Mouse (Mus musculus): ENCODE measurements at regions not wholly inside any gene's neighbourhood (a gene's known extent, or its start where the extent isn't known, plus 50 kb on each side); places are given as distances from the start of the nearest gene placed in this dataset.
A peak's percentile ranks its signal among the peaks of the same experiment; 100 is the strongest.

GRCm38 (mm10) chr5:43444582-43445214 lies 70.6 kb upstream of the C1qtnf7 start:
- no peak for ATAC-seq (ENCODE audit: low read depth)
- peaks cover 10% of the 10 kb centered on the region; the same call in 1 of the 2 replicates for H3K9me3 ChIP-seq (ENCODE audit: control insufficient read depth, low read length)
- no peak overlapping the region for H3K9ac ChIP-seq (ENCODE audit: low read depth, low read length)
- no peak overlapping the region for H3K27ac ChIP-seq (replicated peaks; ENCODE audit: low read depth, low read length)
- H3K4me1 ChIP-seq (ENCODE audit: control insufficient read depth, insufficient read depth, low read length) = no peaks in the 10 kb centered on the region
- H3K36me3 ChIP-seq (ENCODE audit: control insufficient read depth, insufficient read depth, low read length) = no peaks in the 10 kb centered on the region
- H3K4me3 ChIP-seq (ENCODE audit: low read depth, low read length) = no peak overlapping the region
- no peak for DNase-seq (ENCODE audit: low spot score)
- WGBS = 69% methylated on average over 3 of the region's 3 CpGs
- no peak overlapping the region for H3K4me2 ChIP-seq (ENCODE audit: low read depth, low read length)
- H3K27me3 ChIP-seq (replicated peaks; ENCODE audit: control insufficient read depth, insufficient read depth, low read length) = no peaks in the 10 kb centered on the region

GRCm38 (mm10) chr5:43445620-43446019 lies 69.7 kb upstream of the C1qtnf7 start:
- no peak for DNase-seq (ENCODE audit: low spot score)
- Histone ChIP-seq H3K4me2 (ENCODE audit: low read depth, low read length) (no peak overlapping the region), H3K27me3 (replicated peaks; ENCODE audit: control insufficient read depth, insufficient read depth, low read length) (no peaks in the 10 kb centered on the region), H3K4me1 (ENCODE audit: control insufficient read depth, insufficient read depth, low read length) (no peaks in the 10 kb centered on the region), H3K4me3 (ENCODE audit: low read depth, low read length) (no peak overlapping the region), H3K9ac (ENCODE audit: low read depth, low read length) (no peak overlapping the region), H3K27ac (replicated peaks; ENCODE audit: low read depth, low read length) (no peak overlapping the region), H3K36me3 (ENCODE audit: control insufficient read depth, insufficient read depth, low read length) (no peaks in the 10 kb centered on the region), H3K9me3 (ENCODE audit: control insufficient read depth, low read length) (peaks cover 10% of the 10 kb centered on the region; the same call in 1 of the 2 replicates)
- ATAC-seq (ENCODE audit: low read depth) = no peak

GRCm38 (mm10) chr5:43446295-43446694 lies 69.0 kb upstream of the C1qtnf7 start:
- ATAC-seq (ENCODE audit: low read depth) (no peak), DNase-seq (ENCODE audit: low spot score) (no peak)
- H3K4me1 ChIP-seq (ENCODE audit: control insufficient read depth, insufficient read depth, low read length) = no peaks in the 10 kb centered on the region
- no peaks in the 10 kb centered on the region for H3K27me3 ChIP-seq (replicated peaks; ENCODE audit: control insufficient read depth, insufficient read depth, low read length)
- H3K27ac ChIP-seq (replicated peaks; ENCODE audit: low read depth, low read length) = no peak overlapping the region
- no peak overlapping the region for H3K4me3 ChIP-seq (ENCODE audit: low read depth, low read length)
- no peaks in the 10 kb centered on the region for H3K36me3 ChIP-seq (ENCODE audit: control insufficient read depth, insufficient read depth, low read length)
- no peak overlapping the region for H3K4me2 ChIP-seq (ENCODE audit: low read depth, low read length)
- H3K9me3 ChIP-seq (ENCODE audit: control insufficient read depth, low read length) = peaks cover 10% of the 10 kb centered on the region; the same call in 1 of the 2 replicates
- no peak overlapping the region for H3K9ac ChIP-seq (ENCODE audit: low read depth, low read length)

GRCm38 (mm10) chr5:43456018-43456417 lies 59.3 kb upstream of the C1qtnf7 start:
- Histone ChIP-seq H3K4me3 (ENCODE audit: low read depth, low read length) (no peak overlapping the region), H3K27me3 (replicated peaks; ENCODE audit: control insufficient read depth, insufficient read depth, low read length) (no peaks in the 10 kb centered on the region), H3K4me1 (ENCODE audit: control insufficient read depth, insufficient read depth, low read length) (no peaks in the 10 kb centered on the region), H3K9ac (ENCODE audit: low read depth, low read length) (no peak overlapping the region), H3K4me2 (ENCODE audit: low read depth, low read length) (no peak overlapping the region), H3K27ac (replicated peaks; ENCODE audit: low read depth, low read length) (no peak overlapping the region; the same call in 1 of the 2 replicates), H3K9me3 (ENCODE audit: control insufficient read depth, low read length) (no peaks in the 10 kb centered on the region), H3K36me3 (ENCODE audit: control insufficient read depth, insufficient read depth, low read length) (no peaks in the 10 kb centered on the region)
- WGBS = 34% methylated on average over 3 of the region's 3 CpGs
- DNase-seq (ENCODE audit: low spot score) = peak; percentile 70
- peak; percentile 79; the same call in 1 of the 2 replicates for ATAC-seq (ENCODE audit: low read depth)

- no peaks in the 10 kb centered on the region for H3K36me3 ChIP-seq (ENCODE audit: control insufficient read depth, insufficient read depth, low read length)
- no peak overlapping the region for H3K4me2 ChIP-seq (ENCODE audit: low read depth, low read length)
- no peaks in the 10 kb centered on the region for H3K27me3 ChIP-seq (replicated peaks; ENCODE audit: control insufficient read depth, insufficient read depth, low read length)
- H3K27ac ChIP-seq (replicated peaks; ENCODE audit: low read depth, low read length) = no peak overlapping the region
- H3K9me3 ChIP-seq (ENCODE audit: control insufficient read depth, low read length) = no peaks in the 10 kb centered on the region
- H3K4me1 ChIP-seq (ENCODE audit: control insufficient read depth, insufficient read depth, low read length) = no peaks in the 10 kb centered on the region
- no peak overlapping the region for H3K4me3 ChIP-seq (ENCODE audit: low read depth, low read length)
- no peak overlapping the region for H3K9ac ChIP-seq (ENCODE audit: low read depth, low read length)
- ATAC-seq (ENCODE audit: low read depth) (no peak), DNase-seq (ENCODE audit: low spot score) (no peak)
- 77% methylated on average over 7 of the region's 7 CpGs for WGBS
These were observed 57.6 kb upstream of the C1qtnf7 start for GRCm38 (mm10) chr5:43457725-43458124.

- H3K27ac ChIP-seq (replicated peaks; ENCODE audit: low read depth, low read length) = no peak overlapping the region
- no peaks in the 10 kb centered on the region for H3K9me3 ChIP-seq (ENCODE audit: control insufficient read depth, low read length)
- H3K4me2 ChIP-seq (ENCODE audit: low read depth, low read length) = no peak overlapping the region
- no peaks in the 10 kb centered on the region for H3K27me3 ChIP-seq (replicated peaks; ENCODE audit: control insufficient read depth, insufficient read depth, low read length)
- no peaks in the 10 kb centered on the region for H3K4me1 ChIP-seq (ENCODE audit: control insufficient read depth, insufficient read depth, low read length)
- WGBS = 82% methylated on average over 1 of the region's 1 CpGs
- ATAC-seq (ENCODE audit: low read depth) (no peak), DNase-seq (ENCODE audit: low spot score) (no peak)
- no peak overlapping the region for H3K9ac ChIP-seq (ENCODE audit: low read depth, low read length)
- H3K36me3 ChIP-seq (ENCODE audit: control insufficient read depth, insufficient read depth, low read length) = no peaks in the 10 kb centered on the region
- H3K4me3 ChIP-seq (ENCODE audit: low read depth, low read length) = no peak overlapping the region
These were observed 53.2 kb upstream of the C1qtnf7 start for GRCm38 (mm10) chr5:43461987-43462715.

All from embryonic facial prominence, embryonic 14.5 days (tissue).